Mouse (Mus musculus): ENCODE measurements around the gene Gfra4.

Gene Gfra4

DNA sequence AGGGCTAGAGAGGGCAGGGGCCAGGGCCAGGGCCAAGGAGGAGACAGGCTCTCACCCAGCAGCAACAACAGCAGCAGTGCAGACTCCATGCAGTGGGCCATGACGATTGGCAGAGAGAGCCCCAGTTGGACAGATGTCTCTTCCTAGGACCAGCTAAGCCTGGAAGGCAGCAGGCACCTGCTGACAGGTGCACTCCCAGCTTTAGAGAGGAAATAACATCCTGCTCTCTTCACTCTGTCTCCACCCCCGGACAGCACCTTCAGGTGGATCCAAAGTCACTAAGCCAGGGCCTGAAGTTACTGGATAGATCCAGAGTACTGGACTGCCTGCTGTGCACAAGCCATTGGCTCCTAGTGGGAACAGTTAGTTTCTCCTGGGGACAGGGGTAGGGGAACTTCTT lies at the start of gene Gfra4:
Gene Gfra4, minus strand, starts transcription at position 101 of the 400 bp plus-strand sequence.
- DNase-seq (ENCODE audit: low spot score): peak; percentile 8

DNA sequence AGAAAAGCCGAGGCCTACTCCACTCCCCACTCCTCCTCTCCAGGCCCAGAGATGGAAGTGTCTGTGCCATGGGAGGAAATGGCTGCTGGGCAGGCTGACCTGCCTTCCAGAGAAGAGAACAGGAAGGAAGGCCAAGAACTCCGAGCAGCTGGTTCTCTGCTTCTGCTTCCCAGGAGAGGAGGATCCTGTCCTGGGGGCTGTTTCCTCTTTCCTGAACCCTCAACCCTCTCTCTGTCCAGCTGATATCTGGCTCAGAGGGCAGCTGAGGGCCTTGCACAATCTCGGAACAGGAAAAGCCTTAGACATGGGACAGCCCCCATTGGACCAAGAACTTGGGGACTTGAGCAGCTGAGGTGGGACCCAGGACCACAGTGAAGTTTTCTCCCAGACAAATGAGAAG lies 48.0 kb upstream of the Gfra4 start:
- DNase-seq (ENCODE audit: low spot score): no peak

DNA sequence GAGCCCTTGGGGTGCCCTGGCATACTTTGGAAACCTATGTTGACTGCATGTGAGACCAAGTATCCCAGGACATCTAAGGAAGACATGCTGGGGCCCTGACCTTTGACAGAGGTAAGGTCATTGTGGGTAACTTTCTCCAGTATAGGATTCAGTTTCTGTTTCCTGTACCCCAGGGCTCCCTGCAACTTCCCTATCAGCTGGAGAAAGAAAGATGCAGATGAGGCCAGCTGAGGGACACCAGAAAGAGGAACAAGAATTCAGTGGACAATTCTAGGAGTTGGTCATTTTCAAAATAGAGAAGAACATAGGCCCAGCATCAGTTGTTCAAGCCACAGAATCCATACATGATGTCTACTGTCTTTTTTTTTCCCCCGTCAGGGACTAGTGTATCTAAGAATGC lies 46.7 kb upstream of the Gfra4 start:
- no peak for DNase-seq (ENCODE audit: low spot score)

DNA sequence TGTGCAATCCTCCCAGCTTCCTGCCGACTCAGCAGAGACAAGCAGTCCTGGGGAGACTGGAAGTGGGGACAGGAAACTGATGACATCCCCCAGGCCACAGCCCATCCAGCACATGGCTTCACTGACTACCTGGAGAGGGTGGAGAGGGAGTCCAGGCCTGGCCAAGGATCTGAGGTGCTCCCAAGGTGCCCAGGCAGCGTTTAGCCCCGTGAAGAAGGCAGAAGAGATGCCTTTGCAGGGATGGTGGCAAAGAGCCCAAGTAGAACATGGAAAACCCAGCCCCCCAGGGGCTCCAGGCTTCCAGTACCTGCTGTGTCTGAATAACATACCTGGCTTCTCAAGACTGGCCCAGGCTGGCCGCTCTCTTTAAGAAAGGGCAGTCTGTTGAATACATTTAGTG lies 45.7 kb upstream of the Gfra4 start:
- no peak for DNase-seq (ENCODE audit: low spot score)

DNA sequence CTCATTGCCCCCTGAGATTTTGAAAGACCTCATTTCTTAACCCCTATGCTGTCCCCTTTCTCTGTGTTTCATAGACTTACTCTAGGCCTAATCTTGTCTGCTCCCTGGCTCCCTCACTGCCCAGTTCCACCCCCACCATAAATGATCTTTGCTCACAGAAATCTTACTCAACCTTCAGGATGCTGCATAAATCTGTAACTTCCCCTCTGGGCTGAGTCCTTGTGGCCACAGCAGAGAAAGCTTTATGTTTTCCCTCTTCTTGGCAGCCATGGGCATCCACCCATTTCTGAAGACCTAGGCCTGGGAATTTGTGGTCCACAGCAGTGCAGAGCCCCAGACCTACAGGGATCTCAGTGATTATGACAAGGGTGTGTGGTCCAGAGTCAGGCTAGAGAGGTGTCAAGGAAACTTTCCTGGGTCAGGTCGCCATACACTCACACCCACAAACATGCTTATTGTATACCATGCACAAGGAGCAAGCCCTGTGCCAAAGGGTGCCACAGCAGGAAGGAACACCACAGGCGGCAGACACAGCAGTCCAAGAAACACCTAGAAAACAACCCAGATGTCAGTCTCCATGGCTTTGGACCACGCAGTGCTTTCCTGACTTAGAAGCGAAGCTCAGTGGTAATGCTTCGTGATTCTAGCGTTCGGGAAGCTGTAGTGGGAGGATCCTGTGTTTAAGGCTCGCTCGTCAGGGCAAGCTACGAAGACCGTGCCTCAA lies 43.9 kb upstream of the Gfra4 start, which contains the start of gene Siglec1:
Gene Siglec1, minus strand, starts transcription at position 99 of the 724 bp plus-strand sequence.
- no peak for DNase-seq (ENCODE audit: low spot score)

DNA sequence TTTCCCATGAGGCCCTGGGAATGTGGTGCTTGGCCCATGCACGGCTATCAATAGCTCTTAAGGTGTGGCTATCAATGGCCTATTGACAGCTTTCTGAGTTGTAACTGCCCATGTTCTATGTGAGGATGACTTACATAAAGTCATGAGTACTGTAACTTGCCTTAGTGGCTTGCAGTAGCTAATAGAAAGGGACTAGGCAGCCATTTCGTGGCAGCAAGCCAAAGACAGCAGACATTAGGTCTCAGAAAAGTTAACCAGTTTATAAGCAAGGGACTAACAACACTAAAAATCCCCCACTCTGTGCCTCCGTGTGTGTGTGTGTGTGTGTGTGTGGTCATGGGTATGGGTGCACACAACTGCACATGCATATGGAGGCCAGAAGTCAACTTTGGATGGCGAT lies 41.3 kb upstream of the Gfra4 start:
- no peak for DNase-seq (ENCODE audit: low spot score)

DNA sequence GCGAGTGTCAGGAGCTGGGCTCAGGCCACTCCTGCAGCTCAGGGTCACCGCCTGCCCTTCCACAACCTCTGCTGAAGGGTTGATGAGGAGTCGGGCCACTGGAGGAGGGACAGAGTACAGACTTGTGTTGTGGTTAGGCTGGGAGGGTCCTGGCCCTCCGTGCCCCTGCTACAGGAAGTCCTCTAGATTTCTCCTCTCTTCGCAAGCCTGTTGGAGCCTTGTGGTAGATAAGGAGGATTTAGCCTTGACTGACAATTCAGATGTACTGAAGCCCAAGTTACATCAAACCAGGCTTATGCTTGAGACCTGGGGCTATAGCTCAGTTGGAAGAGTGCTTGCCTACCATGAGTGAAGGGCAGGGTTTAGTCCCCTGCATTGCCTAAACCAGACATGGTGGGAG lies 37.6 kb upstream of the Gfra4 start:
- no peak for DNase-seq (ENCODE audit: low spot score)

DNA sequence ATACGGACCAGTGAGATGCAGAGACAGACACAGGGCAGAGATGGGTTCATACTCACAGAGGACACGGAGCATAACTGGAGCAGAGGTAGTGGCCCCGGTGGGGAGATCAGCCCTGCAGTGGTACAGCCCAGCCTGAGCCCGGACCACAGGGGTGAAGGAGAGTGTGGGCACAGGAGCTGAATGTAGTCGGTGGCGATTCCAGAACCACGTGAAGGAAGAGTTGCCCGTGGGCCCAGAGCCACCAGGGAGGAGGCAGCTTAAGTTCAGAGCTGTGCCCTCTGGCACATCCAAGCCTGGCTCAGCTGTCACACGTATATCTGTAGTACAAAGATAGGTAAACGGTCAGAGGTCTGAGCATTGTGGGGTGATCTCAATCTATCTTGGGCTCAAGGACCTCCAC lies 29.6 kb upstream of the Gfra4 start:
- no peak for DNase-seq (ENCODE audit: low spot score)

DNA sequence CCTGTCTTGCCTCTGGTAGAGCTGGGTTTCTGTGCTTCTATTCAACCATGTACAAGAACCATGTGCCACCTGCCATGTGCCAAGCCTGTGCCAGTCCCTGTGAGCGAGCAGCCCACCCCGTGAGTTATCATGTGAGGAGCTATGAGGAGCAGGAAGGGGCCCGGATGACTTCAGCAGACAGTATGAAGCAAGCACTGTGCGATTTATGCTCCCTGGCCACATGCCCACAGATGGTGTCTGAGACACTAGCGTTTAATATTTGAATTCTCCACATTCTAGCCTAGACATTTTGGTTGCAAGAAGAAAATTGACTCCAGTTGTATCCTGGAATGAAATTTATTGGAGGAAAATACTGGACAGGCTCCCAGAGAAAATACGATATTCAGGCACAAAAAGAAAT lies 24.6 kb upstream of the Gfra4 start:
- DNase-seq (ENCODE audit: low spot score): no peak

DNA sequence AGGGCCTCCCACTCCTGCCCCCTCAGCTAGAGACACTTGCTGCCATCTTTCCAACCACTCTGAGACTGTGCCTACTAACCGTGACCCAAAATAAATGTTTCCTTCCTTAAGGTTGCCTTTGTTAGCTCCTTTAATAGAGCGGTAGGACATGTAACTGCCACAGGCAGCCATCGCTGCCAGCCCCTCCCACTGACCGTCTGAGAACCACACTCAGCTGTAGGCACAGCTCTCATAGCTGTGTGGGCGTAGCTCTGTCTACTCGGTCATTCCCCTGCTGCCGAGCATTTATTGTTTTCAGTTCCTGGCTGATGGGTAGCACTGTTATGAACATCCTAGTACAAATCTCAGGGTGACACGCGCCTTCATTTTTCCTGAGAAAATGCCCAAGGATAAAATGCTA lies 23.5 kb upstream of the Gfra4 start:
- DNase-seq (ENCODE audit: low spot score): no peak

DNA sequence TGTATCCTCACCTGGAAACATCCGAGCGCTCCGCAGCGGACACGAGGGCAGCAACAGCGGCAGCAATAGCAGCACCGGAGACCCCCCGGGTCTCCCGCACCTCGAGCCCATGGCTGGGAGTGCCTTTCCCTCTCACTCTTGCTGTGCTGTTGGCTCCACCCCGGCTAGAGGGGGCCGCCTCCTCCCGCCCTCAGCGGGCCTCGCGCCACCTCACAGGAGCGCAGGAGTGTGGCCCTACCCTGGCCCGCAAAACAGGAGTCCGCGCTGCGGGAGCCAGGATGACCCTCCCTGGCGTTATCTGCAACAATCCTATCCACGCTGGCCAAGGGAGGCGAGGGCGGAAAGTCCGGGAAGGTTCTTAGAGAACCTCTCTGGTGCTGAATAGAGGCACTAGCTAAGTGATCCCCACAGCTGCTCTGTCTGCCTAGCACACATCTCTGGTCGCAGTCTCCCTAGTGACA lies 20.5 kb upstream of the Gfra4 start, which contains the start of gene Adam33:
Gene Adam33, minus strand, starts transcription at position 411 of the 461 bp plus-strand sequence.
- DNase-seq (ENCODE audit: low spot score): no peak

DNA sequence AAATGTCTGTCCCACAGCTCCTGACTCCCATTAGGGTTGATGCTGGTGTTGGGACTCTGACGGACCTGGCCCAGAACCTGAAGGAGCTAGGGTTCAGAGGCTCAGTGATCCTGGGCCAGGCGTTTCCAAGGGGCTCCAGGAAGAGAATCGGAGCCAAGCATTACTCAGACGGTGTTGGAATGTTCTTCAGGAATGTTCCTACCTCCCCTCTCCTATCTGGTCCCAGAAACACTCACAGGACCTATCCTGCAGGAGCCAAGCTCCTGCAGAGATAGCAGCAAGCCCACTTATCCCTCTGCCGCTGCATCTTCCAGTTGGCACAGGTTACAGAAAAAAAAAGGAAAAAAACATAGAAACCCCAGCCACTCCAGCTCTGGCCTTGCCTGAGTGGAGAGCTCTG lies 18.7 kb upstream of the Gfra4 start:
- no peak for DNase-seq (ENCODE audit: low spot score)

DNA sequence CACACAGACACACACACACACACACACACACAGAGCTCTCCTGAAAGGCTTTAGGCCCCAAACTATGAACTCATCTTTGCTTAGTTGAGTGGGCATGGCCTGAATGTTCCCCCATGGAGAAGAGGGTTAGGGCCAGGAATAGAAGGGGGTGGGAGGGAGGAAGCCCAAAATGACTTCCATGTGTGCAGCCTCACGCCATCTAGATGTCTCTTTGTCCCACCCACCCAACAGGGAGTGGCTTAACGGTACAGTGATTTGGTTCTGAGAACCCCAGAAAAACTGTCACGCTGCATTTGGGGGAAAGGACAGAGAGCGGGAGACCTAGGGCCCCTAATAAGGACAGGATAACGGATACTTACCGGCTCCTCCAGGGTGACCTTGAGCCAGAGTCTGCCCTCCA lies 17.9 kb upstream of the Gfra4 start:
- no peak for DNase-seq (ENCODE audit: low spot score)

DNA sequence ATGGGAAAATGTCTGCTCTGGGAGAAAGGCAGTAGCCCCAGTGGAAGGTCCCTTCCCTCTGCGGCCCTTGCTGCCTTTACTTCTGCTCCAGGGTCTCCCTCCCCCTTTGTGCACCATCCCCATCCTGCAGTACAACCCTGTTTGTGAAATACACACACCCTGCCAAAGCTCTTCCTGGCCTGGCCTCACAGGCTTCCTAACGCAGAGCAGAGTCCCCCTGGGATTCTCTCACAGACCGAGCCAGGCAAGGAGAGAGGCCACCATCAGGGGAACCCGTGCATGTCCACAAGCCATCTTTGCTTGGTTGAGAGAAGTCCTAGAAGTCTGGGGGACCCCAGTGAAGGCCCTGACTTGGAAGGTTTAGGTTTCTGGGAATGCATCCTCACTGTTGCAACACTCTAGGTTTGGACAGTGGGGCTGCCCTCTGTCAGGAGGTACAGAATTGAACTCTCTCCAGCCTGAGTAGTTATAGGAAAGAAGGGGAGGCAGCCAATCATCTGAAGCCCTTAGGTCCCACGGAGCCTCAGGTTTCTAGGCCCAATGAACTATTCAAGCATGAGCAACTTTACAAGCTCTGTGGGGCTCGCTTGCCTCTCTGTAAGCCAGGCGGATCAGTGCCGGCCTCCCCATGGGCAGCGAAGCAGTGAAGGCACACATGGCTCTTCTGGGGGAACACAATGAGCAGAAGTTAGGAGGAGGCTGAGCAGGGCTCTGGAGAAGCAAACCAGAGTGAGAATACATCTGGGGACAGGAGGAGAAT lies 17.1 kb upstream of the Gfra4 start:
- no peak for DNase-seq (ENCODE audit: low spot score)

DNA sequence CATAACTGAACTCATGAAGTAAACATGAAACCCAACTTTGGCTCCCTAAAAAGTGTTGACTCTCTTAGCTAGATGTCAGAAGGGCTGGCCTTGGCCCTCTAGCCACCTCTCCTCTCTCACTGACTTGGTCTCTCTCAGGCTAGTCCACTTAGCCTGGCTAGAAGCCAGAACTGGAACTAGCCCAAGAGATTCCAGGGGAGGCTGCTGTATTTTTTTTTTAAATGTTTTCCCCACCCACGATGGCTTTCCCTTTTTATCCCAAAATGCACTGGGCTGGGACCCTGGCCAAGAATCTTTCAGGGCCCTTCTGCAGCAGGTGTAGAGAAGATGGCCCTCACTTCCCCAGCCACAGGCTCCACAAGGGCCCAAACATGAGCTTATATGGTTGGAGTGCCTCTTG lies 16.5 kb upstream of the Gfra4 start:
- no peak for DNase-seq (ENCODE audit: low spot score)

DNA sequence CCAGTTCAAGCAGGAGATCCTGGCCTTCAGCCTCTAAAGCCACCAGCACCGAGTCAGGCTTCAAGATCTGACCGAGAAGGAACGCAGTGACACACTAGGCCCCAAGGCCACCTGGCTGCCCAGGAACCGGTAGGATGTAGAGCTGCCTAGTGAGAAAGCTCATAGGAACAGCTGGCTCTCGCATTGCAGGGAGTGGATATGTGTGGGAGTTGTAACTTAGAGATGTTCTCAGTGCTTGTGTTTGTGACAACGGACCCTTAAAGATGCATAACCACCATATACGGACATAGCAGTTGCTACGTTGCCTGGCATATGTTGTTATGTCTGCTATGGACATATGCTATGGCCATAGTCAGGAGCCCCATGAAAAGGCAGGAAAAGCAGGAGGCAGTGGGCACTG lies 15.8 kb upstream of the Gfra4 start:
- DNase-seq (ENCODE audit: low spot score): no peak

DNA sequence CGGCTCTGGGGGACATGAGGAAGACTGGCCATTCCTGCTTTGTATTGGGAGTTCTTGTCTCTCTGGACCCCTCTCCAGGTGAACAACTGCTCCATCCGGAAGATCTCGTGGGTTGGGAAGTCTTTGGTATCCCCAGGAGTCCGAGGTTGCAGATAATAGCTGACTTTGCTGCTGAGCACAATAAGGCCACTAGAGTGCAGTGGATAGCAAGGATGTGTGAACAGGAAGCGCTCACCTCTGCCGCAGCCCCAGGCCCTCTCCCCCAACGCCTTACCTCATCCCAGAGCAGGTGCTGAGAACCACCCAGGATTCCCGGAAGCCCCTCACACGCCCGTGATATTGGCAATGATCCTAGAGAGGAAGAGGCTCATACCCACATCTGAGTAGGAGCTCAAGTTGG lies 13.3 kb upstream of the Gfra4 start:
- no peak for DNase-seq (ENCODE audit: low spot score)

DNA sequence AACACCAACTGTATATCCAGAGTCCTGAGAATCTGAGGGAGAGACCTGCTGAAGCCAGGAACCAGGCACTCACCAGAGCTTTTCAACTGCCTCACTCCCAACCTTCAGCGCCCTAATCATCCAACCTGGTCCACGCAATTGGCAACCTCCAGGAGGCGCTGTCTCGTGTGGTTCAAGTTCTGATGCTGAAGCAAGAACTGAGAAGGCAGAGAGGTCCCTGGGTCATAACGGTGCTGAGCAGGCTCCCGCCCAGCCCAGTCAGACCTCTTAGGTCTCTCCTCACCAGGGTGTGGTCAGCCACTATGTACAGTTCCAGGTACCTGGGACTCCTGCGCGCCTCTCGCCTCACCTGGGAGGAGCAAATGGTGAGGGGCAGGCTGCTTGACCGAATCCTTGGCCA lies 12.7 kb upstream of the Gfra4 start:
- no peak for DNase-seq (ENCODE audit: low spot score)

DNA sequence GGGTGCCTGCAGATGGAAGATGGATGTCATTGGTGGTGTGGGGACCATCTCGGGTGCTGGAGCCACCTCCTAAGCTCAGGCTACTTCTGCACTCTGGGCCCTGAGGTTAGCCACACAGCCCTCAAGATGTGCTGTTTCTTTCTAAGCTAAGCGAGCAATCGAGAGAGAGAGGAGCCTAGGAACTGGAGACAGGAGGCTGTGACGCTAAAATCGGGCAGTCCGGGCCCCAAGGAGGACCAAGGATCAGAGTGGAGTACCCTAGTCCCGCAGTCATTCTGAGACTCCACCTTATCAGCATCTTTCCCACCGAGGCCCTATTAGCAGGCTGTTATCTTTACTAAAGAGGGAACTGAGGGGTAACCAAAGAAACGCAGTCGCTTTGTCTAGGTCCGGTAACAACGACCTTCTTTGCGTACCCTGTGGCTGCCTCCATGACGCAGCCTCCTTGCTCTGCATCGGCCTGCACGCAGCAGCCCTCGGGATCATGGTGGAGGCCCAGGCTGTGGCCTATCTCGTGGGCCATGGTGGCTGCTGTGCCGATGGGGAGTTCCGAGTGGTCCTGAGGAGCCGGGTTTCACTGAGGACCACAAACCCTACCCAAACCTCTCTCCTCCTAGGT lies 11.9 kb upstream of the Gfra4 start:
- DNase-seq (ENCODE audit: low spot score): no peak

DNA sequence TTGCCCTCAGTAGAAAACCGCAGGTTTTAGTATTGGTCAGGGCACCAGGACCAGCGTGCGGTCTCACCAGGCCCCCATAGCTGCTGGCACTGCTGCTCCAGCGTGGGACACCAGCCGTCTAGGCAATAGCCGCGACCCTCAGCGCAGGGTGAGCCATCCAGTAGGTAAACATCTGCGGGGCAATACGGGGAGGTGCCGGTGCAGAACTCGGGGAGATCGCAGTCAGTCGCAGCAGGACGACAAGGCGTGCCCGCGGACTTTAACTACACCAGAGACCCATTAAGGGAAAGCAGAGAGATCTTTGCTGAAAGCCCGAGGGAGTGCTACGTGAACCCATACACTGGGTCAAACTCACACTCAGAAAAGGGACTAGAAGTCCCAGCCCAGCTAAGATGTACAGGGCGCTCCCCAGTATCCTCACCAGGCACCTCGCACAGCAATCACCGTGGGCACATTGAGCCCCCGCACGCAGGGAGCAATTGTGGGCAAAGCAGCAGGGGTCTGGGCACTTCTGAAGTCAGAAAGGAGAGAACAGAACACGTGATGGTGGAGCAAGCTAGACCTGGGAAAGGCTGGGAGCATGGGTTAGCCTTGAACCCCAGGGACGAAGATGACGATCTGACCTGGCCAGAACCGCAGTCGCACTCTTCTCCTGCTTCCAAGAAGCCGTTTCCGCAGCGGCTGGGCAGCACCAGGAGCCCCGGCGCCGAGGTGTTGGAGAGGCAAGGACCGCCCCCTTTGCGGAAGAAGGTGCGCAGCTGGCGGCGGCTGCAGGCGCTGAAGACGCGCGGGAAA lies 11.2 kb upstream of the Gfra4 start:
- no peak for DNase-seq (ENCODE audit: low spot score)

DNA sequence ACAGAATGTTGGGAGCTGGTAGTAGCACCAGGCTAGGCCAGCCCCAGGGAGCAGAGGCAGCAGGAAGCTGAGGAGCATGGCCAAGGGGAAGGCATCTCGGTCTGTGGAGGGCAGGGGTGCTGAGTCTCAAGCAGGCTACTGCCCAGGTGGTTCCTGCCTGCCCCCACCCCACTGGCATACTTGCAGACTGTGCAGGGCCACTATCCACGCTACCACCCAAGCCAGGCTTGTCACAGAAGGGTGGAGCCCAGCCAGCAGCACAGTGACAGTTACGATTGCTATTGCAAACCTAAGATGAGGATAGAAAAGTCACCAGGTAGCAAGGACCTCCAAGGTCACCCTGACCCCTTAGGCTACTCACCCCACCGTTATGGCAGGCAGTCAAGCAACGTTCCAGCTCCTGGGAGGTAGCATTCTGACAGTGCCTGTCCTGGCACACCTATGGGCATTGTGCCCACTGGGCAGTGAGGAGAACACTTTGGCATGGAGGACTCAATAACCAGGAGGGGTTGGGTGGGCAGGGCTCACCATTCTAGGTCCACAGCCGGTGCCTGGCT lies 10.1 kb upstream of the Gfra4 start:
- DNase-seq (ENCODE audit: low spot score): peak; percentile 9

DNA sequence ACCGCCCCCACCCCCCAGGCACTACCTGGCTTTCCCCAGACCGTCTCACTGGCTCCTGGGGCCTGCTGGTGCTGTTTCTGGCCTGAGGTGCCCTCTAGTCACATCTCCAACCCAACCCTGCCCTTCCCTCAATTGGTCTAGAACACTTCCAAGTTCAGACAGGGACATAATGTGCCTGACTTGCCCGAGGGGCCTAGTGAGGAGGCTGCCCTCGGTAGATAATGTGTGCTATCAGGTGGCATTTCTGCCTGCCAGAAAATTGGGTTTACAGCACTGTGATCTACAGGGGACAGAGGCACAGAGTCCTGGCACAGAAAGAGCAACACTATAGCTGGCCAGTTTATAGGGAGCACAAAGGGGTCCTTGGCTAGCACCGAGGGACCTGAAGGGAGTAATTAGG lies 9.2 kb upstream of the Gfra4 start:
- peak; percentile 1 for DNase-seq (ENCODE audit: low spot score)

All from urinary bladder, postnatal 10 days (tissue).